Comparison of ENCODE assay signal across 8 mouse cellular contexts in the genomic region with DNA sequence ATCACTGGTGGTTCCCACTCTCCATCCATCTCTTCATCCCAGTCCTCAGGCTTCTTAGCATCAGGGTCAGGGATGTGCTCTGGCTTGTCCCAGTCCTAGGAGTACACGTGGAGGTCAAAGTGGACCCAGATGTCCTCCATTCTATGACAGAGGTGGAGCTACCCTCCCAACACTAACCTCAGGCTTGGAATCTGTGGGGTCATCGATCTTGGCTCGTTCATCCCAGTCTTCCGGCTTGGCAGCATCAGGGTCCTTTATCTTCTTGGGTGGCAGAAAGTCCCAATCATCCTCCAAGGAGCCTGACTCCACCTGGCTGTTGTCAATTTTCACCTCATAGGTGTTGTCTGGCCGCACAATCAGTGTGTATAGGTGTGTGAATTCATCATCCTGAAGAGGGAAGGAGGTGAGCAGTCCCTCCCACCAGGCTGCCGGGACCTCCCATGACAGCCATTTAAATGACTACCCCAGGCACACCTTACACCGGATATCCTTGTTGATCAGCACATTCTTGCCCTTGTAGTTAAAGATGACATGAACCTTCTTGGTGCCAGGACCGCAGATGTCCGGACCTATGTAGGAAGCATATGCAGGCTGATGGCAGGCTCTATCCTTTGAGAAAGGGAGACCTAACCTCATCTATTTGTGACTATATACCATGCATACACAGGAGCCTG. TPM values are rescaled to one million over a fixed set of nuclear protein-coding genes. Genes with fewer than 3 reads are reported as not detected.
A peak's percentile ranks its signal among the peaks of the same experiment; 100 is the strongest.
DNase-seq lines count a peak whose midpoint lies in the region; ATAC-seq and TF ChIP-seq lines count a peak whose summit lies in the region.

No protein-coding gene starts in this region.

- H3K4me1 ChIP-seq in lung, embryonic 15.5 days: peaks cover 33% of the 10 kb centered on the region
- peaks cover 6% of the 10 kb centered on the region for H3K4me1 ChIP-seq in embryonic fibroblast, embryonic 13.5 days (ENCODE audit: control insufficient read depth, insufficient read depth, low read length)
- H3K4me1 ChIP-seq in limb, embryonic 11.5 days (ENCODE audit: control insufficient read depth, insufficient read depth, low read length): peaks cover 17% of the 10 kb centered on the region
- peaks cover 51% of the 10 kb centered on the region for H3K4me1 ChIP-seq in neural tube, embryonic 15.5 days

- no peaks in the 10 kb centered on the region for H3K9me3 ChIP-seq in lung, embryonic 15.5 days
- no peaks in the 10 kb centered on the region for H3K9me3 ChIP-seq in limb, embryonic 11.5 days (ENCODE audit: control insufficient read depth, low read length)
- H3K9me3 ChIP-seq in neural tube, embryonic 15.5 days (replicated peaks): no peaks in the 10 kb centered on the region

- H3K4me3 ChIP-seq in lung, embryonic 15.5 days: peak overlapping the region; percentile 82
- H3K4me3 ChIP-seq in embryonic fibroblast, embryonic 13.5 days (ENCODE audit: insufficient read depth, low read length): peak overlapping the region; percentile 85
- H3K4me3 ChIP-seq in limb, embryonic 11.5 days (ENCODE audit: low read depth, low read length): peak overlapping the region; percentile 99
- H3K4me3 ChIP-seq in neural tube, embryonic 15.5 days (replicated peaks): peak overlapping the region; percentile 63

- H3K36me3 ChIP-seq in lung, embryonic 15.5 days: peaks cover 44% of the 10 kb centered on the region
- peaks cover 37% of the 10 kb centered on the region for H3K36me3 ChIP-seq in limb, embryonic 11.5 days (ENCODE audit: control insufficient read depth, insufficient read depth, low read length)
- peaks cover 42% of the 10 kb centered on the region for H3K36me3 ChIP-seq in neural tube, embryonic 15.5 days

- peak overlapping the region; percentile 66 for H3K4me2 ChIP-seq in lung, embryonic 15.5 days
- H3K4me2 ChIP-seq in limb, embryonic 11.5 days (ENCODE audit: low read depth, severe bottlenecking): peak overlapping the region; percentile 75
- H3K4me2 ChIP-seq in neural tube, embryonic 15.5 days: peak overlapping the region; percentile 77

- H3K27ac ChIP-seq in lung, embryonic 15.5 days: no peak overlapping the region
- H3K27ac ChIP-seq in embryonic fibroblast, embryonic 13.5 days (ENCODE audit: insufficient read depth, low read length): no peak overlapping the region
- no peak overlapping the region for H3K27ac ChIP-seq in limb, embryonic 11.5 days (replicated peaks; ENCODE audit: low read depth, low read length)
- H3K27ac ChIP-seq in neural tube, embryonic 15.5 days (replicated peaks): peak overlapping the region; percentile 54; the same call in 1 of the 2 replicates

- no peak for TF ChIP-seq CTCF in embryonic fibroblast, embryonic 13.5 days (IDR thresholded peaks at IDR 0.05; ENCODE audit: borderline replicate concordance, insufficient read depth, low read length)

- 0 out of 2 replicates have a peak, but pooled peaks have one; percentile 34 for TF ChIP-seq POLR2A in embryonic fibroblast, embryonic 13.5 days (IDR thresholded peaks at IDR 0.05; ENCODE audit: low read depth, low read length)

- no peak for ATAC-seq in lung, embryonic 15.5 days (ENCODE audit: borderline replicate concordance, extremely low read depth, low FRiP score, low TSS enrichment)
- no peak for ATAC-seq in limb, embryonic 11.5 days (ENCODE audit: insufficient number of reproducible peaks, low FRiP score, low TSS enrichment, low read depth)
- no peak for ATAC-seq in neural tube, embryonic 15.5 days (ENCODE audit: low FRiP score)

- DNase-seq in lung, adult 18-20 months: no peak
- no peak for DNase-seq in limb, embryonic 11.5 days (ENCODE audit: low spot score)
- no peak for DNase-seq in adipocyte (ENCODE audit: low spot score)
- no peak for DNase-seq in kidney, adult 9 months
- DNase-seq in spleen, postnatal 14 days (ENCODE audit: low spot score in 2 of 2): no peak

- H3K9ac ChIP-seq in lung, embryonic 15.5 days: peak overlapping the region; percentile 90
- peak overlapping the region; percentile 98; the same call in 1 of the 2 replicates for H3K9ac ChIP-seq in limb, embryonic 11.5 days (ENCODE audit: low read length)
- peak overlapping the region; percentile 89; the same call in 1 of the 2 replicates for H3K9ac ChIP-seq in neural tube, embryonic 15.5 days (replicated peaks)

- 68% methylated on average over 9 of the region's 9 CpGs for WGBS in lung, embryonic 15.5 days
- 86% methylated on average over 9 of the region's 9 CpGs for WGBS in limb, embryonic 11.5 days
- 89% methylated on average over 9 of the region's 9 CpGs for WGBS in neural tube, embryonic 15.5 days

- no peaks in the 10 kb centered on the region for H3K27me3 ChIP-seq in lung, embryonic 15.5 days
- no peaks in the 10 kb centered on the region for H3K27me3 ChIP-seq in limb, embryonic 11.5 days (ENCODE audit: control insufficient read depth, insufficient read depth, low read length)
- no peaks in the 10 kb centered on the region for H3K27me3 ChIP-seq in neural tube, embryonic 15.5 days (replicated peaks)

RNA-seq across cellular contexts. Expression of a gene that starts 2.2 kb away (rescaled TPM):
- 1,037 and 1,080 TPM in 2 replicates for polyA plus RNA-seq in lung, embryonic 15.5 days (2015; fragmentation: Nextera tagmentation; extraction: Ambion mirVana)
- polyA plus RNA-seq in embryonic fibroblast, embryonic 13.5 days (2011; ENCODE audit: insufficient read length, low read depth, missing spikeins): 1,122 and 1,201 TPM in 2 replicates
- 854 and 918 TPM in 2 replicates for polyA plus RNA-seq in limb, embryonic 11.5 days (2014; fragmentation: Nextera tagmentation; extraction: Ambion mirVana)
- polyA plus RNA-seq in neural tube, embryonic 15.5 days (2015; fragmentation: Nextera tagmentation; extraction: Ambion mirVana): 730 and 802 TPM in 2 replicates

RNA-seq across cellular contexts. Expression of a gene that starts 4.1 kb away (rescaled TPM):
- 112 and 127 TPM in 2 replicates for polyA plus RNA-seq in lung, embryonic 15.5 days (2015; fragmentation: Nextera tagmentation; extraction: Ambion mirVana)
- polyA plus RNA-seq in embryonic fibroblast, embryonic 13.5 days (2011; ENCODE audit: insufficient read length, low read depth, missing spikeins): 57.6 and 61.7 TPM in 2 replicates
- polyA plus RNA-seq in limb, embryonic 11.5 days (2014; fragmentation: Nextera tagmentation; extraction: Ambion mirVana): 93.1 and 93.4 TPM in 2 replicates
- polyA plus RNA-seq in neural tube, embryonic 15.5 days (2015; fragmentation: Nextera tagmentation; extraction: Ambion mirVana): 71.3 and 98.0 TPM in 2 replicates

RNA-seq across cellular contexts. Expression of a gene that starts 12.3 kb away (rescaled TPM):
- 96.9 and 98.9 TPM in 2 replicates for polyA plus RNA-seq in lung, embryonic 15.5 days (2015; fragmentation: Nextera tagmentation; extraction: Ambion mirVana)
- polyA plus RNA-seq in embryonic fibroblast, embryonic 13.5 days (2011; ENCODE audit: insufficient read length, low read depth, missing spikeins): 41.0 and 43.5 TPM in 2 replicates
- 99.9 and 105 TPM in 2 replicates for polyA plus RNA-seq in limb, embryonic 11.5 days (2014; fragmentation: Nextera tagmentation; extraction: Ambion mirVana)
- 105 and 108 TPM in 2 replicates for polyA plus RNA-seq in neural tube, embryonic 15.5 days (2015; fragmentation: Nextera tagmentation; extraction: Ambion mirVana)

RNA-seq across cellular contexts. Expression of a gene that starts 13.2 kb away (rescaled TPM):
- polyA plus RNA-seq in lung, embryonic 15.5 days (2015; fragmentation: Nextera tagmentation; extraction: Ambion mirVana): 43.4 and 47.0 TPM in 2 replicates
- 11.7 and 12.6 TPM in 2 replicates for polyA plus RNA-seq in embryonic fibroblast, embryonic 13.5 days (2011; ENCODE audit: insufficient read length, low read depth, missing spikeins)
- 45.0 and 46.7 TPM in 2 replicates for polyA plus RNA-seq in limb, embryonic 11.5 days (2014; fragmentation: Nextera tagmentation; extraction: Ambion mirVana)
- 44.3 and 45.1 TPM in 2 replicates for polyA plus RNA-seq in neural tube, embryonic 15.5 days (2015; fragmentation: Nextera tagmentation; extraction: Ambion mirVana)

RNA-seq across cellular contexts. Expression of a gene that starts 21.9 kb away (rescaled TPM):
- 6.0 and 6.3 TPM in 2 replicates for polyA plus RNA-seq in lung, embryonic 15.5 days (2015; fragmentation: Nextera tagmentation; extraction: Ambion mirVana)
- polyA plus RNA-seq in embryonic fibroblast, embryonic 13.5 days (2011; ENCODE audit: insufficient read length, low read depth, missing spikeins): 2.0 and 2.3 TPM in 2 replicates
- 3.6 and 3.9 TPM in 2 replicates for polyA plus RNA-seq in limb, embryonic 11.5 days (2014; fragmentation: Nextera tagmentation; extraction: Ambion mirVana)
- 15.7 and 17.2 TPM in 2 replicates for polyA plus RNA-seq in neural tube, embryonic 15.5 days (2015; fragmentation: Nextera tagmentation; extraction: Ambion mirVana)
